Mouse (Mus musculus) heart, embryonic 14.5 days (tissue): ENCODE results near the gene Ccdc8. TPM values are rescaled to one million over a fixed set of nuclear protein-coding genes. Genes with fewer than 3 reads are reported as not detected.

Source experiments
- ATAC-seq: fragments of 200-750 bp; cut with Nextera tagmentation; 2 replicates; pipeline ENCODE4 v1.8.0; 2017; ENCODE audit warnings: low read depth, moderate TSS enrichment; ENCODE audit not compliant: insufficient number of reproducible peaks, insufficient read depth, low FRiP score
- H3K27ac ChIP-seq, 2 experiments: fragments of 200-500 bp in 1 of 2; fragments of 300-500 bp in 1 of 2; sonication (generic) in 1 of 2; replicated peaks in 1 of 2; 2 replicates each; pipeline ENCODE4 v1.5.1; 2012 to 2014; ENCODE audit warnings: low read depth in 2 of 2, low read length in 2 of 2, control low read depth in 1 of 2, mild to moderate bottlenecking in 1 of 2, mixed read lengths in 1 of 2; ENCODE audit not compliant: control insufficient read depth in 1 of 2, insufficient read depth in 1 of 2
- H3K27me3 ChIP-seq: fragments of 300-500 bp; sonication (generic); 2 replicates; pipeline ENCODE4 v1.6.1; 2014; ENCODE audit warnings: mild to moderate bottlenecking, low read length, control low read depth; ENCODE audit not compliant: control insufficient read depth, insufficient read depth
- H3K36me3 ChIP-seq: fragments of 300-500 bp; sonication (generic); 2 replicates; pipeline ENCODE4 v1.6.1; 2014; ENCODE audit warnings: mild to moderate bottlenecking, control low read depth, low read length, mixed read lengths; ENCODE audit not compliant: control insufficient read depth, insufficient read depth
- H3K4me1 ChIP-seq, 2 experiments: fragments of 200-500 bp in 1 of 2; fragments of 300-500 bp in 1 of 2; sonication (generic) in 1 of 2; 2 replicates each; pipeline ENCODE4 v1.6.1; 2012 to 2014; ENCODE audit warnings: low read length in 2 of 2, control low read depth in 1 of 2, mixed read lengths in 1 of 2; ENCODE audit not compliant: control insufficient read depth in 2 of 2, insufficient read depth in 2 of 2
- H3K4me2 ChIP-seq: fragments of 300-500 bp; sonication (generic); 2 replicates; pipeline ENCODE4 v1.6.1; 2014; ENCODE audit warnings: mild to moderate bottlenecking, low read length
- H3K4me3 ChIP-seq, 2 experiments: fragments of 200-500 bp in 1 of 2; fragments of 300-500 bp in 1 of 2; sonication (generic) in 1 of 2; 2 replicates each; pipeline ENCODE4 v1.5.1; 2012 to 2014; ENCODE audit warnings: low read length in 2 of 2, mild to moderate bottlenecking in 2 of 2, control low read depth in 1 of 2, low read depth in 1 of 2, moderate library complexity in 1 of 2; ENCODE audit not compliant: control insufficient read depth in 1 of 2, insufficient read depth in 1 of 2
- H3K9ac ChIP-seq: fragments of 300-500 bp; sonication (generic); 2 replicates; pipeline ENCODE4 v1.6.1; 2014; ENCODE audit warnings: mild to moderate bottlenecking, low read length
- H3K9me3 ChIP-seq: fragments of 300-500 bp; sonication (generic); 2 replicates; pipeline ENCODE4 v1.6.1; 2016; ENCODE audit warnings: low read length, control low read depth; ENCODE audit not compliant: control insufficient read depth
- WGBS: fragments of 180-500 bp; shearing (Covaris S2); extraction: QIAGEN DNeasy Blood & Tissue Kit; methylation state at CpG from one replicate; pipeline ENCODE4 v1.1.7; 2014; 5-methylcytosine and 5-hydroxymethylcytosine counted together
- polyA plus RNA-seq: library from polyadenylated mRNA; unstranded; fragments of >200 nt; fragmentation: Nextera tagmentation; extraction: Ambion mirVana; gene quantifications from 2 replicates; pipeline ENCODE4 v1.2.1, GENCODE M21; 2014

Ccdc8 gene
- polyA plus RNA-seq, 1 experiment from 2014 or later, result 26.8 TPM

DNA sequence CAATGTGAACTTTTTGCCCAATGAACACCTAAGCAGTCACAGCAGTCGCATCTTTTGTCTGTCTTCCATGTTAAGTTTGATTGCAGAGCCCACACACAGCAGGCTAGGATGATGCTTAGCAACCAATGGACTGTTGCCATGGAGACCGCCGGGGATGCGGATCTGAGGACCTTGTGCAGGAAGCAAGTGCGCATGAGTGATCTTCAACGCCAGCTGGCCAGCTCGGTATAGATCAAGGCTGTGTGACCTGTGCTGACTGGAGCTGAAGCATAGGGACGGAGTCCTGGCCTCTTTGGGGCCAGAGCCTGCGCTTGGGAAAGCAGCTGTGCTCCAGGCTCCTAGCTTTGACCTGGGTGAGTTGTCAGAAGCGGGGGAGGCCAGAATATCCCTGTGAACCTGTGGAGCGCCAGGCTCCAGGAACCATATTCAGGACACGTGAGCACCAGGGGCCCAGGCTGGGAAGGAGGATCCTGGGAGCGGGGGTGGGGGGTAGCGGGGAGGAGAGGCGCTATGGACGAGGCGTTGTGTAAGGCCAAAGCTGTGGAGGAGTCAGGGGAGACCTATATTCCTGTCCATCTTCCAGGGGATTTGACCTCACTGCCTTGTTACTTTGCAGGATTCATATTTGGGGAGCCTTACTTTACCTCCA, 32.8 kb upstream of the Ccdc8 start, which contains the start of gene Pnmal1:
Gene Pnmal1, plus strand, starts transcription at position 141 of the 649 bp plus-strand sequence.
- no peak for ATAC-seq
- Histone ChIP-seq H3K36me3 (no peaks in the 10 kb centered on the region), H3K4me1 (no peaks in the 10 kb centered on the region), H3K4me3 (no peak within 1 kb of the TSS), H3K27ac (no peak within 1 kb of the TSS), H3K4me2 (0 out of 2 replicates have a peak within 1 kb of the TSS, but pooled peaks have one; percentile 11), H3K9me3 (no peaks in the 10 kb centered on the region), H3K27me3 (no peaks in the 10 kb centered on the region), H3K9ac (no peak within 1 kb of the TSS)
- WGBS, result 34% methylated on average over 17 of the region's 17 CpGs

DNA sequence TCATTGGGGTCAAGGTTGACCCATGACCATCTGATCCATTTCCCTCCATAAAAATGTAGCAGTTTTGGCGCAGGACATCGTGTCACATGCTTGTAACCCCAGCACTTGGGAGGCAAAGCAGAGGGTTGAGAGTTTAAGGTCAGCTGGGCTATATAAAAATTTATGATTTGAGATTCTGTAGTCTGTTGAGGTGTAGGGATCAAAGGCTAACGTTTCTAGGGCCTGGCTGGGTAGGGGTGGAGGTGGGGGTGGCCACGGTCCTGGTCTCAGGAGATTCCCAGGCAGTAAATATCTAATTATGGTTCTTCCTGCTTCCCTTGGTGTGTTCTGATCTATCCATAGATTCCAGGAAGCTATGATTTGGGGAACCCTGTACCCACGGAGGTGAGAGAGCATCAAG, 30.8 kb upstream of the Ccdc8 start:
- Histone ChIP-seq H3K27me3 (no peaks in the 10 kb centered on the region), H3K36me3 (no peaks in the 10 kb centered on the region), H3K27ac (no peak overlapping the region), H3K4me3 (no peak overlapping the region), H3K4me1 (no peaks in the 10 kb centered on the region), H3K9ac (no peak overlapping the region), H3K4me2 (no peak overlapping the region), H3K9me3 (no peaks in the 10 kb centered on the region)
- WGBS, result 69% methylated on average over 5 of the region's 5 CpGs
- ATAC-seq, result no peak

DNA sequence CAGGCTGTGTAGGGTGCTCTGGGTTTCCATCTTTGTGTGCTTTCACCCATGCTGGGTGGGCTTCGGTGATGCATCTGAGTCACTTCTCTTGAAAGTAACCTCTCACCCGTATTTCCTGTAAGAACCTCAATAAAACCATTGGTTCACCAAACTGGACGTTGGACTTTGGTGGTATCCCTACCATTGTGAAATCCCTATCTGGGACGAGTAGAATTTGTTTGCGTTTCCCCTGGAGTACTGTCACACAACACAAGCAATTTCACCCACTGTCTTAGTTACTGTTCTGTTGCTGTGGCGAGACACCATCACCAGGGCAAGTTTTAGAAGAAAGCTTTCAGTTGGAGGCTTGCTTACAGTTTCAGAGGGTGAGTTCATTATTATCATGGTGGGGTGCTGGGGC, 24.1 kb upstream of the Ccdc8 start:
- H3K4me3 ChIP-seq, result no peak overlapping the region
- peaks cover 4% of the 10 kb centered on the region in 2 experiments; a peak in 3 of 4 replicates for H3K4me1 ChIP-seq
- H3K9ac ChIP-seq, result no peak overlapping the region
- no peaks in the 10 kb centered on the region for H3K9me3 ChIP-seq
- H3K4me2 ChIP-seq, result no peak overlapping the region
- H3K36me3 ChIP-seq, result no peaks in the 10 kb centered on the region
- no peak overlapping the region for H3K27ac ChIP-seq
- ATAC-seq, result no peak
- 84% methylated on average over 6 of the region's 6 CpGs for WGBS
- no peaks in the 10 kb centered on the region for H3K27me3 ChIP-seq

DNA sequence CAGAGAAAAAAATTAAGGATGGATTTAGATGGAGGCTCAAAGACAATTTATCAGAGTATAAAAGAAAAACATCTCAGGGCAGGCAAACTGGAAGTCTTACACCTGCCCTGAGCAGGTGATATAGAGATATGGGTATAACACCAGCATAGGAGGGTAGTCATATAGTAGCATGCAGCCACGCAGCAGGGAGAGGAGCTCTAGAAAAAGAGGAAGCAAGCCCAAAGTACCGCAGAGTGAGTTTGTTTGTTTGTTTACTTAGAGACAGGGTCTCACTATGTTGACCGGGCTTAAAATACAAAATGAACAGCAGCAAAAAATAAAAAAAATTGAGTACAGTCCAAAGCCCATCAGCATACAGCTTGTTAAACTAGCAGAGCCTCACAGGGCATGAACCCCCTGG, 21.3 kb upstream of the Ccdc8 start:
- ATAC-seq, result no peak
- H3K9ac ChIP-seq, result no peak overlapping the region
- H3K9me3 ChIP-seq, result no peaks in the 10 kb centered on the region
- no peak overlapping the region for H3K4me2 ChIP-seq
- H3K27me3 ChIP-seq, result no peaks in the 10 kb centered on the region
- 68% methylated on average over 3 of the region's 3 CpGs for WGBS
- H3K4me3 ChIP-seq, result no peak overlapping the region
- peaks cover 8 to 17% of the 10 kb centered on the region in 2 experiments for H3K4me1 ChIP-seq
- H3K36me3 ChIP-seq, result no peaks in the 10 kb centered on the region
- peak overlapping the region in 1 of 2 experiments; percentile 56; a peak in 1 of 4 replicates for H3K27ac ChIP-seq

DNA sequence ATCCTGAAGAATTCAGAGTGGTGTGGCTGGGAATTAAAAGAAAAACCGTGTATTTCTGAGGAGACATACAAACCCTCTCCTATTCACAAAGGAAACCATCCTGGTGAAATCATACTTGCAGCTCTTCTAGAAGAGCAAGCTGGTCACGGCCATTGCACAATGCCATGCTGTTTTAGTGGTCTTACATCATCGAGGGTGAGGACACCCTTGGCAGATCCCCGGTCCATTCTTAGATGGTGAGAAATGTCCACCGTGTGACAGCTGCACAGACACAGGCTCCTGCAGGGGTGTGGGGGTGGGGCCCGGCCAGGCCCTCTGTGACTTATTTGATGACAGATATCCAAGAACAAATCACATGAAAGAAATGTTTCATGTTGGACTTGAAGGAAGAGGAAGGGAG, 18.5 kb upstream of the Ccdc8 start:
- H3K27me3 ChIP-seq, result no peaks in the 10 kb centered on the region
- ATAC-seq, result 0 out of 2 replicates have a peak, but pooled peaks have one; percentile 61
- H3K9ac ChIP-seq, result no peak overlapping the region
- no peaks in the 10 kb centered on the region for H3K9me3 ChIP-seq
- H3K4me2 ChIP-seq, result no peak overlapping the region
- peak overlapping the region; percentile 19 to 70; a peak in 2 of 4 replicates for H3K27ac ChIP-seq
- 22% methylated on average over 6 of the region's 6 CpGs for WGBS
- no peak overlapping the region for H3K4me3 ChIP-seq
- H3K36me3 ChIP-seq, result no peaks in the 10 kb centered on the region
- H3K4me1 ChIP-seq, result peaks cover 11 to 17% of the 10 kb centered on the region in 2 experiments

DNA sequence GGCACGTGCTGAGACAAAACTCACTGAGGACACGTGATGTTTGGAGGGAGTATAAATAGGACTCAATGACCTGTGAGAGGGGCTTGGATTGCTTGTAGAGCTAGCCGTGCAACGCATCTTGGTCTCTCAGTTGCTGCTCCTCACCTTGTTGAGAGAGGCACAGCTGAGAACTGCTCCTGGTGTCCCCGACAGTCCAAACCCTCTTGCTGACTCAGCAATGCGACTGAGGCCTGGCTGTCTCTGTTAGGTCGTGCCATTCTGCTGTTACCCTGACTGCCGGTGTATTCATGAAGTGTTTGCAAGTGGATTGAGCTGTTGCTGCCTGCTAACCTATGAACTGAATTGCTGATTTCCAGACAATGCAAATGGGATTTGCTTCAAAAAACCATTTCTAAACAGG, 16.2 kb upstream of the Ccdc8 start:
- H3K27me3 ChIP-seq, result no peaks in the 10 kb centered on the region
- 38% methylated on average over 8 of the region's 8 CpGs for WGBS
- H3K4me1 ChIP-seq, result peaks cover 12 to 21% of the 10 kb centered on the region in 2 experiments
- H3K4me3 ChIP-seq, result no peak overlapping the region
- no peaks in the 10 kb centered on the region for H3K9me3 ChIP-seq
- no peak overlapping the region for H3K27ac ChIP-seq
- 0 out of 2 replicates have a peak overlapping the region, but pooled peaks have one; percentile 6 for H3K9ac ChIP-seq
- H3K36me3 ChIP-seq, result no peaks in the 10 kb centered on the region
- ATAC-seq, result no peak
- no peak overlapping the region for H3K4me2 ChIP-seq

DNA sequence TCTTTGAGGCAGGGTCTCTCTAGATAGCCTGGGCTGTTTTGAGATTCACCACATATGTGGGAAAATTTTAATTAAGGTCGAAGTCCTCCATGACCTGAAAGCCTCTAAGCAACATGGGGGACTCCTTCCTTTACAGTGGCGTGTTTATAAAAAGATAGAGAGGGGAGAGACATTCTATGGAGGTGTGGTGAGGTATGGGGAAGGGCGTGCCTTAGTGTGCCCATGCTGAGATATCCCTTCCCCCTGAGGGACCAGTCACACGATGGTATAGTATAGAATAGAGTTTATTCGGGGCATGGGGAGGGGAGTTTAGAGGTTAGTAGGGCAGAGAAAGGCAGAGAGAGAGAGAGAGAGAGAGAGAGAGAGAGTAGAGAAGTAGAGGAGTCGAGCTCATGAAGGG, 14.3 kb upstream of the Ccdc8 start:
- Histone ChIP-seq H3K9me3 (no peaks in the 10 kb centered on the region), H3K9ac (no peak overlapping the region), H3K4me2 (no peak overlapping the region), H3K27me3 (no peaks in the 10 kb centered on the region), H3K27ac (no peak overlapping the region), H3K36me3 (no peaks in the 10 kb centered on the region), H3K4me1 (peaks cover 12 to 24% of the 10 kb centered on the region in 2 experiments), H3K4me3 (no peak overlapping the region)
- 72% methylated on average over 6 of the region's 6 CpGs for WGBS
- no peak for ATAC-seq

DNA sequence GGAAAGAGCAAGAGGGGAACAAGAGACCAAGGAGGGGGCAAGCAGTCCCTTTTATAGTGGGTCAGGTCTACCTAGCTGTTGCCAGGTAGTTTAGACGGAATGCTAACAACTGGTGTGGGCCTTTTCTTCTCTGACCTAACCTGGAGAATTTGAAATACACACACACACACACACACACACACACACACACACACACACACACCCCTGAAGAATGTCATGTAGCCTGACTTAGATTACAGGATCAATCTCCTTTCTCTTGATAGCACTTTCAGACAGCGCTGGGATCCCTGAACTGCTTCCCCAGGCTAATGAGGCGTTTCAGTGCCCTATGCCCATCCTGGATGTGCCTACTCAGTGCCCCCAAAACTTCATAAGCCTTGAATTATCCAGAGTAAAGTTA, 13.9 kb upstream of the Ccdc8 start:
- no peaks in the 10 kb centered on the region for H3K27me3 ChIP-seq
- 88% methylated on average over 3 of the region's 3 CpGs for whole genome bisulfite sequencing

More for the DNA sequence above, 13.9 kb upstream of the Ccdc8 start:
- H3K9me3 ChIP-seq, result no peaks in the 10 kb centered on the region
- no peak overlapping the region for H3K4me2 ChIP-seq
- H3K27ac ChIP-seq, result no peak overlapping the region
- no peak overlapping the region for H3K9ac ChIP-seq
- no peak overlapping the region for H3K4me3 ChIP-seq
- ATAC-seq, result no peak
- peaks cover 12 to 24% of the 10 kb centered on the region in 2 experiments for H3K4me1 ChIP-seq
- no peaks in the 10 kb centered on the region for H3K36me3 ChIP-seq
